Mouse (Mus musculus) ZHBTc4 (cell line): ENCODE data around the gene Spaca4.

Experiments used
- DNase-seq: peaks from one replicate; pipeline ENCODE4 v3.0.0-alpha.2; 2011; ENCODE audit warnings: low read depth, low spot score

The Spaca4 gene

DNA sequence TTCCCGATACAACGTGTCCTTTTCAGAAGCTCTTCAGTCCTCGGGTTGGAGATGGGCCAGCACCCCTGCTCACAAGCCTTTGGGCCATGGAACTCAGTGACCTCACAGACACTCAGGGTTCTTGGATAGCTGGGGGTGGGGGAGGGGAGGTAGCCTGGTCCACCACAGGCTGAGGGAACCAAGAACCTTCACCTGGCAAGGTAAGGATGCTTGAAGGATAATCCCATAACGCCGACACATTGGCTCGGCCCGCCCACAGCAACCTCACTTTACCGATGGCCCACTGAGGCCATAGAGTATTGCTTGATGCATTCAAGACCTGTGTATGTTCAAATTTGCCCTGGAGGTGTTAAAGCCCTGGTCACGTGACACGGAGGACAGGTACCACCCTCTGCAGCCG, at the start of gene Spaca4:
Gene Spaca4, minus strand, starts transcription at position 101 of the 400 bp plus-strand sequence.
- DNase-seq: peak; percentile 34

DNA sequence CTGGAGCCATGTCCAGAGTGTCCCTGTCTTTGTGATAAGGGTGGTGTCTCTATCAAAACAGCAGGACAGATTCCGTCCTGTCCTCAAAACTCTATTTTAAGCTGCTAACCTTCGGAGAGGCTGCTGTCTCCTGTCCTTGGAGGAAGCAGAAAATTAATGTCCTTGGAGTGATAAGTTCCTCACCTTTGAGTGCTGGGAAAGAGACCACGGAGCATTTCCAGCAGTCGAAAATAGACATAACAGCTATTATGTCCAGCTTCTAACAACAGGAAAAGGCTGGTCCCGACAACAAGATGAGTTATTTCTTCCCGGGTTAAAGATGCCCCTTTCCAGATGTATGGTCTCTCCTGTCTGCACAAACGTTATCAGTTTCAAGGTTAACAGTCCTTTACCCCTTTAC, 49.6 kb upstream of the Spaca4 start:
- DNase-seq: no peak

DNA sequence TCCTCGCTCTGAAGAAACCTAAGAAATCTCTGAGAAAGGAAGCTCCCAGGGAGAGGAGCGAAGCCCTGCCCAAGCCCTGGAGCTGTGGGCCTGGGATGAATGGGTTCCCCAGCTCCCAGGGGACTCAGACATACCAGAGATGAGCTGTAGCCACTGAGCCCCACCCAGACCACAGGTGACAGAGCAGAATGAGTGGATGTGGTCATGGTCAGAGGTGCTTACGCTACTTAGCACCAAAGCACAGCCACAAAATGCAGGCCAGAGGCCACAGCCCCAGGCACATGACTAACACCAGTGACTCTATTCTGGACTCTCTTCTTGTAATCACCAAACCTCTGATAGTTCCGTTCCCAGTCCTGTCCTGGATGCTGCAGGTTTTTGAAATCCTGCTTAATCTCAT, 45.5 kb upstream of the Spaca4 start:
- DNase-seq: peak; percentile 28

DNA sequence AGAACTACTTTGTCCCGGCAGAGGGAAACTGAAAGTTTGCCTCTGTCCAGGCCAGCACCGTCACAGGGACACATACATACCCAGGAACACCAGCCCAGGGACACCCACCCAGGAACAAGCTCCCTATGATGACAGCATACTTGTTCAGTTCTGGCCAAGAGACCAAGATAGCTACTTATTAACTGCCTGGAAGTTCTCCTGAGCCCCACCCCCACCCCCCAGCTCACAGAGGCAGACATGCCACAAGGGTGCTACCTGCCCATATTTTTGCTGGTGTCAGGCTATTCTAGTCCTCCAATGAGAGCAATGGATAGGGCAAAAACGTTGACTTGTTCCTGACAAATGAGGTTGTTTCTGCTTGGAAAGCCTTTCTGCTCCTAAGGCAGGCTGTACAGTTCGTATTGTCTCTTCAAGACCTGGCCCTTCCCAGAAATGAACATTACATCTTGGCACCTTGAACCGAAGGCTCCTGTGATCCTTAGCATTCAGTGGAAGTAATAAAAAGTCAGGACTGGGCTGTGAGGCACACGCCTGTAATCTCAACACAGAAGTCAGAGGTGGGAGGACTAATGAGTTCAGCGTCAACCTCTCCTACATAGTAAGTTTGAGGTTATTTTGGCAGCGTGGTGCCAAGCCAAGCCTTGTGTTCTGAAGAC, 44.9 kb upstream of the Spaca4 start:
- DNase-seq: no peak

DNA sequence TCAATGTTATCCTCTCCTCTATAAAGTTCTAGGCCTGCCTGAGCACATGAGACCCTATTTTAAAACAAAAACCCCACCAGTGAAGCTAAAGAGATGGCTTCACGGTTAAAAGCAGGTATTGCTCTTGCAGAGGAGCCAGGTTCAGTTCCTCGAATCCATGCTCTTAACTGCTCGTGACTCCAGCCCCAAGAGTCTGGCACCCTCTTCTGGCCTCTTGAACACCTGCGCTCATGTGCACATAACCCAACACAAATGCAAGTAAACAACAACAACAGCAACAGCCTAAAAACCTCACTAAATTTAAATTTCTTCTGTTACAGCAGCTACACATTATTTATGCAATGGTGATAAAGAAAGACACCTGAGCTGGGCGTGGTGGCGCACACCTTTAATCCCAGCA, 41.9 kb upstream of the Spaca4 start:
- DNase-seq: peak; percentile 60

DNA sequence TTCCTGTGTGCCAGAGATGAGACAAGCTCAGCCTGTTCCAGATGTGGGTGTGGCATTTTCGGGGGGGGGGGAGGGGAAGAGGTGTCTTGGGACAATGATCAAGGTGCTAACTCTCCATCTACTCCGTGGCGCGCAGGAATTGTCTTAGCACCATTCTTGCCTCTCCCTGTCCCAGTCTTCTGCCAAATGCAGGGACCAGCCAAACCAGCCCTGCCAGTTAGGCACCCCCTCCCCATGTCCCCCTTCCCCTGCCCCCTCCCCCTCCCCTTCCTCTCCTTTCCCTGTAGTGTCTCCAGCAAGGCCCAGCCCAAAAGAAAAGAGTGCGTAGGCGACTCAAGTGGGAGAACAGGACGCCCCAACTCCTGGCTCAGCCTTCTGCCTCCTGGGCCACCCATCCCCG, 41.2 kb upstream of the Spaca4 start:
- DNase-seq: no peak

DNA sequence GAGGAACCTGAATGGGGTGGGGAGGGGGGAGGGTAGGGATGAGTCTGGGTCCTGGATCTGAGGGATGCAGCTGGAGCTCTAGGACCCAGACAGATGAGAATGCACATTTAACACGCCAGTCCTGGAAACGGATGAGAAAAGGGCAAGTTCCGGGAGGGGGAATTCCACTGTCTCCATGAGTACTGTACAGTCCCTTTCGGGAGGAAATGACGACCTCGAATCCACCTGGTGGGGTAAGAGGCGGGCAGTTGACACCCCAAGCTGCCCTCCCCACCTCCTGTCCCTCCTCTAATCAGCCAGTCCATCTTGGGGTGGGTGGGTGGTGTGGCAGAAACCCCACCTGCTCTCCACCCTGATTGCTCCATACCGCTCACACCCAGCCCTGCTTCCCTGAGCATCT, 40.4 kb upstream of the Spaca4 start:
- no peak for DNase-seq

DNA sequence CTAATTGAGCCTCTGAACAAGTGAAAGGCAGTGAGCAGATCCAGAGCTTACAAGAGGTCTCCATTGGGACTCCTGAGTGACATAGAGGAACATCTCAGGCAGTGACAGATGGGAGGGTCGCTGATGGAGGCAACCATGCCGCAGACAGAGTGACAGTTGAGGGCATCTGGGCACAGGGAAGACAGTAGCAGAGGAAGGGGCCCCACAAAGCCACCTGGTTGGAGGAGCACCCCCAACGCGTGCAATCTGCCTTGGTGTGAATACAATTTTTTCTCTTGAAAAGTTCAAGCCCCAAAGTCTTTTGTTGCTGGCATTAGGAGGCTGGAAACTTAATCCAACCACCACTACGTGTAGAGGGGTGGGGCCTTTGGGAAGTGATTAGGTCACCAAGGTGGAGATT, 34.5 kb upstream of the Spaca4 start:
- DNase-seq: no peak

DNA sequence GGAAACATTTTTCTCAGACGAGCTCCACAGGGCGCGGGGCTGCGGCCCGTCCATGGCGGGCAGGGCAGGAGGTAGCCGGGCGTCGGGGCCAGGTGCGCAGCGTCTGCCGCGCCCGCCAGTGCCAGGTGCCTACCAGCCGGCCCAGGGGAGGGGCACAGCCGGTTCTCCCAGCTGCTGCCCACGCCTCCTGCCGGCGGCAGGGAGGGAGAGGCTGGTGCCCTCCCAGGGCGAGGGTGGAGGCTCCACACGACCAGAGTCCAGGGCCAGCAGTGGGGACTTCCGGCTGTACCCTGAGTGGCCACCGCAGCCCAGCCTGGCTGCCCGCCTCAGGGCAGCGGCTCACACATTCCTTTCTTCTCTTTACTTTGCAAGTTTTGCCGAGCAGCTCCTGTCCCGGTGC, 33.8 kb upstream of the Spaca4 start:
- DNase-seq: no peak

DNA sequence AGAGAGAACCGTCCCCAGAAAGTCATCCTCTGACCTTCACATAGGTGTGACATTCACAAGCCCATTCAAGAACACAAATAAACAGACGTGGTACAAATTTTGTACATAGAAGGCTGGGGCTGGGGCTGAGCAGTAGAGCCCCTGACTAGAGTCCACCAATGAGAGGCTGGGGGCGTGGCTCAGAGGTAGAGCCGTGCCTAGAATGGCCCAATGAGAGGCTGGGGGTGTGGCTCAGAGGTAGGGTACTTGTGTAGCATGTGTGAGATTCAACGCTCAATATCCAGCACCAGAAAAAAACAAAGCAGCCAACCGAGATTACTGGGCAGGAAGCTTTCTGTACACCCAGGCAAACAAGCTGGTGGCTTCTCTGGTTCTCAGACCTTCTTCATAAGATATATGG, 30.1 kb upstream of the Spaca4 start:
- peak; percentile 78 for DNase-seq

DNA sequence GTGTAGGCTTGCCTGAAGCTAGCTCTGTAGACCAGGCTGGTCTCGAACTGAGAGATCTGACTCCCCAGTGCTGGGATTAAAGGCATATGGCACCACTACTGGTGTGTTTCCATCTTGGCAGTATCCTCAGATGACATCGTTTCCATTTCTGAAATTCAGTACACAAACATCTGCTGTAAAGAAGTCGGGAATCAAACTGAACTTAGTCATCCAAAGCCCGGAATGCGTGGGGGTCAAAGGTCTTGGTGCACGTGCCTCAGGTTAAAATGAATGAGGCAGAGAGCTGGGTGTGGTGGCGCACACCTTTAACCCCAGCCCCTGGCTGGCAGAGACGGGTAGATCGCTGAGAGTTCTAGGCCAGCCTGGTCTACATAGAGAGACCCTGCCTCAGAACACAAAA, 24.5 kb upstream of the Spaca4 start:
- DNase-seq: no peak

DNA sequence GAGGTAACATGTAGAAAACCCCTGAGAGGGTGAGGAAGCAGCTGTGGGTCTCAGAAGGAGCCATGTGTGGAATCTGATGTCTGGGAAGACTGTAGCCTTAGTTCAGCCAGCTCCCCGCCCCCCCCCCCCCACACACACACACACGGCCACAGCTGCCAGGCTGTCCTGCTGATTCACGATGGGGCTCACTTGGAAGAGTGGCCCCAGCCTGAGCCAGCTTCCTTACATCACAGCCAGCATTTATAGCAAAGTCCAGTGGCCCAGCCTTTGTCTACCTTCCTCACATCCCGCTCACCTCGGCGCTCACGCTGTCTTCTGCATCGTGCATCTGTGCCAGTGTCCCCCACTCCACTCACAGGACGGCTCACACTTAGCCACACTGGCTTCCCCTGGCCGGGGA, 23.8 kb upstream of the Spaca4 start:
- DNase-seq: no peak

DNA sequence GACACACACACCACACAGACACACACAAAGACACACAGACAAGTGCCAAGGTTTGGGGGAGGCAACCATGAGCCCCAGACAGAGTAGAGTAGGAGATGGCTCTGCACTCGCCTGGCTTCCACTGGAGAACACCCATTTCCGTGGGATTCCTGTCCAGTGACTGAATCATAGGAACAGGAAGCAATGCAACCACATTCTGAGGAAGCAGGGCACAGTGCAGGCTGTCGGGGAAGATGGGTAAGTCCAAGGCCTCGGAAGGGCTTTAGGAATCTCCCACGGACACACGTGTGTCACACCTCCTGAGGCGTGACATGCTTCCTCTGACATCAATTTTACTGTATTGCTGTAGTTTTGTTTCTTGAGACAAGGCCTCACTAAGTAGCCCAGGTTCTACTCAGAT, 22.5 kb upstream of the Spaca4 start:
- no peak for DNase-seq

DNA sequence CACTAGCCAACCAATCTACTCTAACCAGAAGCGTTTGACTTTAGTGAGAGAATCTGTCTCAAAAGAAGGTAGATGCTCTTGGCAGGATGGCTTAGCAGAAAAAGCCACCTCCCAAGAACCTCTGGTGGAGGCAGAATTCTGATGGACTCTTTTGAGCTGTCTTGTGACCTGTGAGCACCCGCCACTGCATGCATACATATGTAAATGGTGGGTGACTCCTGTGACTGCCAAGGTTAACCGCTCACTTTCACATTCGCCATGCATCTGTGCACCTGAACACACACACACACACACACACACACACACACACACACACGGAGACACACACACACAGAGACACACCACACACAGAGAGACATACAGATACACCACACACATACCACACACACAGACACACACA, 21.8 kb upstream of the Spaca4 start:
- DNase-seq: peak; percentile 81

DNA sequence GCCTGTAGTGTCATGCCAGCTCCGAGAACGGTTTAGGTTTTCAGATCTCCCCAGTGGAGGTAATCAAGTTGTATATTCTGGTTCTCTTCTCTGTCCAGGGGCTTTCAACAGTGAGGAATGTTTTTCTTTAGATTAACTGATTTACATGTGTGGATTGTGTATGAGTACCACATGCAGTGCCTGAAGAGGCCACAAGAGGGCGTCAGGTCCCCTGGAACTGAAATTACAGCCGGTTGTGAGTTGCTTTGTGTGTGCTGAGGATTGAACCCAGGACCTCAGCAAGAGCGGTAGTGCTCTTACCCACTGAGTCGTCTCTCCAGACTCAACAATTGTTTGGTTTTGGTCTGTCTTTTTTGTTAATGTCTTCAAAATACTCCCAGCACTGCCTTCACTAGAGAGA, 20.9 kb upstream of the Spaca4 start:
- peak; percentile 67 for DNase-seq

DNA sequence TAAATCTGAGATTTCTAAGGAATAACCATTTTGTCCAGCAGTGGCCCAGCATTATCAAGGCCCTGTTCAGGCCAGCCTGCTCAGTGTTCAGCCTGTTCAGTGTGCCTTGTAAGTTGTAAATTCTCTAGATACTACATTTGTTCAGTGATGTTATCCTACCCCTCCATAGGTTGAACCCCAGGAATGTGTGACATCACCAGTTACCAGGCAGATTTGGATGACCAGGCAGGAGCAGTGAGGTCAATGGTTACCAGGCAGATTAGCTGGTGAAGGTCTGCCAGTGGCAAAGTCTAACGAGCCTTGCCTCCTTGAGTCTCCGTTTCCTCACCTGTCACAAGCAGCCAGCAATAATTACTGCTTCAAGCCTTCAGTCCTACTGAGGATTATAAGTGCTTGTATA, 18.8 kb upstream of the Spaca4 start:
- DNase-seq: peak; percentile 76

DNA sequence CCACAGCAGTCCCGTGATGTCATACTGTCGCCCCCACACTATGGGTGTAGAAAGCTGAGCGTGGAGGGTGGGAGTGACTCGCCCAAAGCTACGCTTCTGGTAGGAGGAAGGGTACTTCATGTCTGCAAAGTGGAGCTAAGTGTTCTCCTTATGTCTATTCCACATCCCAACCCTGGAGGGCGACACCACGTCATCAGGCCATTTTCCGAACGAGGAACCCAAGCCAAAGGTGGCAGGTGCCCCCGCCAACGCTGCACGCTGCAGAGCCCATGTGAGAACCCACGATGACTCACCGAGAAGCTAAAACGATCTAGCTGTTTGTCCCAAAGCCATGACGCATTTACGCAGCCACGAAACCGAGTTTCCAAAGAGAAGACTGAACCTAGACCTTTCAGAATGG, 16.7 kb upstream of the Spaca4 start:
- peak; percentile 63 for DNase-seq

DNA sequence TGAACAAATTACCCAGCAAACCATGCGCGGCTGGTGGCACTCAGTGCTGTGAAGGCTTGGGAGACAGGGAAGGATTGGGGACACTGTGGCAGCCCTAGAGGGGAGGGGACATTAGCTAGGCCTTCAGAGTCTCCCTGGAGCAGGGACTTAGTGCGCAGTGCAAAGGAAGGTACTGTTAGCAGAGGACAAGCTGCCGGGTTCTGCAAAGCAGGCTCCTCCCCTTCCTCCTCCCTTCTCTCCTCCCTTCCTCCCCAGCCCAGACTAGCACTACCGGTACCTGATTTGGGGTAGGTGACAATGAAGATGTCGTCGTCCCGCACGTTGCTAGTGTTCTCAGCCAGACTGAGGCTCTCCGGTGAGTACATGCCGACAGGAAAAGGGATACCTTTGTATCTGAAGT, 16.2 kb upstream of the Spaca4 start:
- DNase-seq: no peak

DNA sequence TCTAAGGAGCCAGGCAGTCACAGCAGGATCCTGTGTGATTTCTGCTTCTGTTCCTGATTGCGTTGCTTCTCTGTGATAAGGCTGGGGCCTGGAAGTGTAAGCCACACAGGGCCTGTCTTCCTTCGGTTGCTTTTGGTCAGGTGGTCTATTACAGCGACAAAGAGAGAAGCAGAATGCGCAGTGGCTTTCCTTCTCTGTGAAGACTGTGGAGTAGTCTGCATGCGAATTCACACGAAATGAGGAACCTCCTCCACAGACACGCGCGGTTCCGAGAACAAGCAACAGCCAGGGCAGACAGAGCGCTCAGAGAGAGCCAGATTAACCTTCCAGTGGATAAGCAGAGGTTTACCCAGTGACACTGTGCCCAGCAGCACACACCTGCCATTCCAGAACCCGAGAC, 15.7 kb upstream of the Spaca4 start:
- no peak for DNase-seq

DNA sequence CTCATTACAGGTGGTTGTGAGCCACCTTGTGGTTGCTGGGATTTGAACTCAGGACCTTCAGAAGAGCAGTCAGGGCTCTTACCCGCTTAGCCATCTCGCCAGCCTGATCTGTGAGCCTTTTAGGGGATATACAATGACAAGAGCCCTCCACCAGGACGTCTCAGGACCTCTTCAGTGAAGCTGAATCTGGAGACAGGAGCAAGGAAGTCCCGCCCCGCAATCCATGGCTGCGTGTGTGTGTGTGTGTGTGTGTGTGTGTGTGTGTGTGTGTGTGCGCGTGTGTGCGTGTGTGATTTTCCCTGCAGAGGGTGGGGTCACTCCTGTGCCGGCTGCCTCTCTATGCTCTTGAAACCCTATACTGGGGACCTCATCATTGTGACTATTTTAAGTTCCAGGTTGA, 14.2 kb upstream of the Spaca4 start:
- DNase-seq: peak; percentile 53

DNA sequence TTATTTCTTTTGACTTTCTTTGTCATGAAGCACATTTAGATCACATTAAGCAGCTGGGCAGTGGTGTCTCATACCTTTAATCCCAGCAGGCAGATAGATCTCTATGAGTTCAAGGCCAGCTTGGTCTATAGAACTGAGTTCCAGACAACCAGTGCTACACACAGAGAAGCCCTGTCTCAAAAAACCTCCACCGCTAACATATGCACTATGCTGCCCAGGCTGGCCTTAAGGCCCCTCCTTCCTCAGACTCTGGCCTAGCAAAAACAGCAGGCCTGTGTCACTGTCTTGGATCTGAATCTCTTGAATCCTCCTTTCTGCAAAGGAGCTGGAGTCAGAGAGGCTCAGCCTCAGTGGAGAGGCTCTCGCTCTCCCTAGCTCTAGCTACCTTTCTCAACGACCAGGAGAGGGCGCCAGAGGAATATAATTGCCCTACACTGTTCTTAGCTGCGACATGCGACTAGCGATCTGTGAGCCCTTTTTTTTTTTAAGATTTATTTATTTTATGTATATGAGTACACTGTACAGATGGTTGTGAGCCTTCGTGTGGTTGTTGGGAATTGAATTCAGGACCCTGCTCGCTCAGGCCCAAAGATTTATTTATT, 13.7 kb upstream of the Spaca4 start:
- DNase-seq: peak; percentile 71

DNA sequence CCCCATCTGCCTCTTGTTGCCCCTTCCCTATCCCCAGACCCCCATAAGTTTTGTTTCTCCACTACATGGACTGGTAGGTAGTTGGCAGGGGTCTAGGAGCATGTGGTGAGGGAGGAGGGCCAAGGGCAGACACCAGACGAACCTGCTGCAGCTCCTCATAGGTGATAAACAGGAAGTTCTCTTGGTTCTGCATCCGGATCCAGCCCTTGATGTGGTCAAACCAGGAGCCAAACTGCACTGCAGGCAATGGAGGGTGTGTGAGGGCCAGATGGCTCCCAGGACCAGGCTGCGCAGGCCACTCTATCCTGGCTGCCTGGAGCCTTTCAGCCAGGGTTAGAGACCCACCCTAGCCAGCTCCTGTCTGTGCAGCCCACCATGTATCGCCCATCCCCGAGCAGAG, 7.9 kb upstream of the Spaca4 start:
- no peak for DNase-seq

DNA sequence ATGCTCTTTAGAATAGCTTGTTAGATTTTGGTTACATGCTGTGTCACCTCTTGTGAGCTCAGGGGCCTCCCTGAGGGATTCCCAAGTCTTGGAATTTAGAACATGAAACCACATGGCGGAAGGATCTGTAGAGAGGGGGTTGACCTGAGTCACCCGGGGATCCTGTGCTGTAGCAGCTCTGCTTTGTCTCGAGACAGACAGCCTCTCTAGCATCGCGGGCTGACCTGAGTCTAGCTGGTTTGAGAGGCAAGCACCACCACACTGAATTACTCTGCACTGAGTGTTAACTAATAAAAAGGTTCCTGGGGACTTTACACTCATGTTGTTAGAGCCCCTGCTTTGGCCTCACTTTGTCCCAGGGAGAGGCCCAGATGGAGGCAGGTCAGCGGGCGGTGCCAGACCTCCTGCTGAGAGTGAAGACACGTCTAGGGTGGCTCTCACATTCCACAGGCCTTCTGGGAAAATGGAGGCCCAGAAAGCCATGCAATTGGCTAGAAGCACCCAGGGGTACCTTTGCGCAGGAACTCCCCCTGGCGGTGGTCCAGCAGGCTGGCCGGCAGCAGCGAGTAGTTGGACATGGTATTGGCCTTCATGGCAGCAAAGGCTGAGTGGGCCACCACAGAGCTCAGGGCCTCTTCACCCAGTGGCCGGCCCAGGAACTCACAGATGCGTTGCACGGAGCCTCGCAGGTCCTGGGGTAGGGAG, 5.3 kb upstream of the Spaca4 start:
- DNase-seq: peak; percentile 94
